Mouse (Mus musculus) liver, embryonic 11.5 days (tissue): ENCODE measurements around the gene E130218I03Rik. TPM values are rescaled to one million over a fixed set of nuclear protein-coding genes. Genes with fewer than 3 reads are reported as not detected.

Experiments
- ATAC-seq: fragments of 200-750 bp; cut with Nextera tagmentation; replicated peaks from 2 replicates; pipeline ENCODE4 v1.8.0; 2017; ENCODE audit warnings: moderate number of reproducible peaks, mild to moderate bottlenecking, moderate TSS enrichment, moderate library complexity; ENCODE audit not compliant: low FRiP score
- DNase-seq: peaks from one replicate; pipeline ENCODE4 v3.0.0-alpha.2; 2017; ENCODE audit warnings: low spot score
- H3K27ac ChIP-seq: fragments of 300-500 bp; sonication (generic); 2 replicates; pipeline ENCODE4 v1.5.1; 2014; ENCODE audit warnings: mild to moderate bottlenecking, low read depth, low read length, control low read depth
- H3K27me3 ChIP-seq: fragments of 300-500 bp; sonication (generic); replicated peaks from 2 replicates; pipeline ENCODE4 v1.6.1; 2014; ENCODE audit warnings: low read length, mixed read lengths; ENCODE audit not compliant: control insufficient read depth, insufficient read depth
- H3K36me3 ChIP-seq: fragments of 300-500 bp; sonication (generic); 2 replicates; pipeline ENCODE4 v1.6.1; 2014; ENCODE audit warnings: mild to moderate bottlenecking, low read length, moderate library complexity, mixed read lengths; ENCODE audit not compliant: control insufficient read depth, insufficient read depth
- H3K4me1 ChIP-seq: fragments of 300-500 bp; sonication (generic); replicated peaks from 2 replicates; pipeline ENCODE4 v1.6.1; 2014; ENCODE audit warnings: low read length, mixed read lengths; ENCODE audit not compliant: control insufficient read depth, insufficient read depth
- H3K4me2 ChIP-seq: fragments of 300-500 bp; sonication (generic); 2 replicates; pipeline ENCODE4 v1.6.1; 2014; ENCODE audit warnings: mild to moderate bottlenecking, control low read depth, moderate library complexity
- H3K4me3 ChIP-seq: fragments of 300-500 bp; sonication (generic); 2 replicates; pipeline ENCODE4 v1.5.1; 2014; ENCODE audit warnings: low read depth, low read length, control low read depth
- H3K9ac ChIP-seq: fragments of 300-500 bp; sonication (generic); 2 replicates; pipeline ENCODE4 v1.6.1; 2014; ENCODE audit warnings: low read depth, low read length, control low read depth
- H3K9me3 ChIP-seq: fragments of 300-500 bp; sonication (generic); 2 replicates; pipeline ENCODE4 v1.6.1; 2016; ENCODE audit warnings: low read length, inconsistent platforms, mixed read lengths; ENCODE audit not compliant: control insufficient read depth
- WGBS: fragments of 180-500 bp; shearing (Covaris S2); extraction: QIAGEN DNeasy Blood & Tissue Kit; methylation state at CpG from one replicate; pipeline ENCODE4 v1.1.7; 2014; 5-methylcytosine and 5-hydroxymethylcytosine counted together
- polyA plus RNA-seq: library from polyadenylated mRNA; unstranded; fragments of >200 nt; fragmentation: Nextera tagmentation; extraction: Ambion mirVana; gene quantifications from 2 replicates; pipeline ENCODE4 v1.2.1, GENCODE M21; 2014

The E130218I03Rik gene
- polyA plus RNA-seq, 1 experiment from 2014 or later = 0.52 TPM

- no peak overlapping the region for H3K27ac ChIP-seq
- H3K27me3 ChIP-seq = peaks cover 92% of the 10 kb centered on the region
- H3K4me2 ChIP-seq = peak overlapping the region; percentile 89
- H3K9ac ChIP-seq = peak overlapping the region; percentile 56
- DNase-seq (peak; percentile 55), ATAC-seq (no peak)
- H3K9me3 ChIP-seq = no peaks in the 10 kb centered on the region
- H3K4me1 ChIP-seq = peaks cover 43% of the 10 kb centered on the region
- no peaks in the 10 kb centered on the region for H3K36me3 ChIP-seq
- WGBS = 14% methylated on average over 27 of the region's 27 CpGs
- peak overlapping the region; percentile 53 for H3K4me3 ChIP-seq
Observed at GRCm38 (mm10) chr4:134250116-134250929, 6.9 kb downstream of the E130218I03Rik start.

GRCm38 (mm10) chr4:134250930-134251240 lies 7.4 kb downstream of the E130218I03Rik start:
- peaks cover 42% of the 10 kb centered on the region for H3K4me1 ChIP-seq
- peak overlapping the region; percentile 57; the same call in 1 of the 2 replicates for H3K9ac ChIP-seq
- H3K4me3 ChIP-seq = peak overlapping the region; percentile 53
- H3K9me3 ChIP-seq = no peaks in the 10 kb centered on the region
- no peak overlapping the region for H3K27ac ChIP-seq
- ATAC-seq (no peak), DNase-seq (no peak)
- peak overlapping the region; percentile 89 for H3K4me2 ChIP-seq
- WGBS = 20% methylated on average over 10 of the region's 10 CpGs
- H3K36me3 ChIP-seq = no peaks in the 10 kb centered on the region
- H3K27me3 ChIP-seq = peaks cover 92% of the 10 kb centered on the region

GRCm38 (mm10) chr4:134251241-134252130 lies 8.0 kb downstream of the E130218I03Rik start:
- under 1% methylated on average over 88 of the region's 91 CpGs for WGBS
- peak; percentile 69 for DNase-seq
- ATAC-seq = peak; percentile 47; the same call in 1 of the 2 replicates
- Histone ChIP-seq H3K4me1 (peaks cover 48% of the 10 kb centered on the region), H3K9me3 (no peaks in the 10 kb centered on the region), H3K36me3 (no peaks in the 10 kb centered on the region), H3K27ac (no peak overlapping the region; the same call in 1 of the 2 replicates), H3K9ac (peak overlapping the region; percentile 57), H3K4me2 (peak overlapping the region; percentile 89), H3K4me3 (peak overlapping the region; percentile 53), H3K27me3 (peaks cover 87% of the 10 kb centered on the region)

GRCm38 (mm10) chr4:134252131-134252910 lies 8.9 kb downstream of the E130218I03Rik start:
- Histone ChIP-seq H3K27me3 (peaks cover 82% of the 10 kb centered on the region), H3K4me3 (peak overlapping the region; percentile 53), H3K9me3 (no peaks in the 10 kb centered on the region), H3K9ac (no peak overlapping the region), H3K4me2 (peak overlapping the region; percentile 89), H3K27ac (no peak overlapping the region), H3K36me3 (no peaks in the 10 kb centered on the region), H3K4me1 (peaks cover 51% of the 10 kb centered on the region)
- DNase-seq = no peak
- 11% methylated on average over 22 of the region's 22 CpGs for WGBS
- ATAC-seq = no peak

- DNase-seq = no peak
- peaks cover 74% of the 10 kb centered on the region for H3K27me3 ChIP-seq
- peaks cover 51% of the 10 kb centered on the region for H3K4me1 ChIP-seq
- peak overlapping the region; percentile 89 for H3K4me2 ChIP-seq
- 10% methylated on average over 15 of the region's 15 CpGs for WGBS
- peak overlapping the region; percentile 32 for H3K4me3 ChIP-seq
- no peak overlapping the region for H3K27ac ChIP-seq
- no peak overlapping the region for H3K9ac ChIP-seq
- no peaks in the 10 kb centered on the region for H3K36me3 ChIP-seq
- no peak for ATAC-seq
- no peaks in the 10 kb centered on the region for H3K9me3 ChIP-seq
Observed at GRCm38 (mm10) chr4:134252911-134253721, 9.7 kb downstream of the E130218I03Rik start.

GRCm38 (mm10) chr4:134253722-134254324 lies 10.4 kb downstream of the E130218I03Rik start, which contains the start of gene Grrp1:
Gene Grrp1, minus strand, starts transcription at chr4:134254106.
- H3K36me3 ChIP-seq = no peaks in the 10 kb centered on the region
- peak within 1 kb of the TSS; percentile 89 for H3K4me2 ChIP-seq
- H3K27me3 ChIP-seq = peaks cover 67% of the 10 kb centered on the region
- peak within 1 kb of the TSS; percentile 32 for H3K4me3 ChIP-seq
- peak within 1 kb of the TSS; percentile 23; the same call in 1 of the 2 replicates for H3K9ac ChIP-seq
- peaks cover 51% of the 10 kb centered on the region for H3K4me1 ChIP-seq
- no peak for ATAC-seq
- no peaks in the 10 kb centered on the region for H3K9me3 ChIP-seq
- peak; percentile 63 for DNase-seq
- no peak within 1 kb of the TSS for H3K27ac ChIP-seq
- WGBS = 2% methylated on average over 13 of the region's 13 CpGs

- no peak for ATAC-seq
- no peak overlapping the region for H3K27ac ChIP-seq
Observed at GRCm38 (mm10) chr4:134254835-134255234, 11.4 kb downstream of the E130218I03Rik start.

More at GRCm38 (mm10) chr4:134254835-134255234, 11.4 kb downstream of the E130218I03Rik start:
- Histone ChIP-seq H3K27me3 (peaks cover 58% of the 10 kb centered on the region), H3K36me3 (no peaks in the 10 kb centered on the region), H3K4me2 (no peak overlapping the region), H3K4me3 (no peak overlapping the region), H3K9ac (no peak overlapping the region), H3K4me1 (peaks cover 46% of the 10 kb centered on the region), H3K9me3 (no peaks in the 10 kb centered on the region)
- WGBS = 34% methylated on average over 3 of the region's 3 CpGs
- DNase-seq = no peak
